Mouse (Mus musculus) adrenal gland, adult 18-20 months (tissue): ENCODE results near the gene Anxa6. TPM values are rescaled to one million over a fixed set of nuclear protein-coding genes. Genes with fewer than 3 reads are reported as not detected.

Experiments used
- DNase-seq, 2 experiments: peaks; one replicate each; pipeline ENCODE4 v3.0.0; 2021 to 2022; ENCODE audit warnings: low spot score in 2 of 2
- total RNA-seq, 2 experiments: library from RNA; stranded (reverse); gene quantifications; 1 replicate in 1 of 2; 2 replicates in 1 of 2; pipeline ENCODE4 v1.2.3; 2021

Anxa6 gene
- total RNA-seq, 2 experiments from 2014 or later: 123 to 197 TPM

- DNase-seq: no peak
Observed at GRCm38 (mm10) chr11:55031991-55032280, 1.3 kb downstream of the Anxa6 start.

GRCm38 (mm10) chr11:55031211-55031990 lies 1.8 kb downstream of the Anxa6 start:
- no peak for DNase-seq

GRCm38 (mm10) chr11:55028509-55028908 lies 4.7 kb downstream of the Anxa6 start:
- DNase-seq: no peak

GRCm38 (mm10) chr11:55027204-55027855 lies 5.9 kb downstream of the Anxa6 start:
- DNase-seq: no peak

- no peak for DNase-seq
Observed at GRCm38 (mm10) chr11:55025896-55026295, 7.3 kb downstream of the Anxa6 start.

GRCm38 (mm10) chr11:55023583-55023982 lies 9.7 kb downstream of the Anxa6 start:
- no peak for DNase-seq

GRCm38 (mm10) chr11:55023049-55023564 lies 10.1 kb downstream of the Anxa6 start:
- DNase-seq: peak; percentile 54 to 69

- DNase-seq: no peak
Observed at GRCm38 (mm10) chr11:55022508-55022907, 10.7 kb downstream of the Anxa6 start.

GRCm38 (mm10) chr11:55021859-55022258 lies 11.4 kb downstream of the Anxa6 start:
- DNase-seq: no peak

GRCm38 (mm10) chr11:55021458-55021857 lies 11.8 kb downstream of the Anxa6 start:
- DNase-seq: no peak

- no peak for DNase-seq
Observed at GRCm38 (mm10) chr11:55019711-55020110, 13.5 kb downstream of the Anxa6 start.

- DNase-seq: no peak
Observed at GRCm38 (mm10) chr11:55018034-55018433, 15.2 kb downstream of the Anxa6 start.

GRCm38 (mm10) chr11:55017201-55017600 lies 16.0 kb downstream of the Anxa6 start:
- no peak for DNase-seq

GRCm38 (mm10) chr11:55016758-55017157 lies 16.5 kb downstream of the Anxa6 start:
- DNase-seq: no peak

GRCm38 (mm10) chr11:55015831-55016241 lies 17.4 kb downstream of the Anxa6 start:
- DNase-seq: peak; percentile 49 to 52

- no peak for DNase-seq
Observed at GRCm38 (mm10) chr11:55015264-55015663, 18.0 kb downstream of the Anxa6 start.

GRCm38 (mm10) chr11:55013802-55014201 lies 19.4 kb downstream of the Anxa6 start:
- no peak for DNase-seq

GRCm38 (mm10) chr11:55012551-55013521 lies 20.4 kb downstream of the Anxa6 start:
- DNase-seq: no peak

GRCm38 (mm10) chr11:55011440-55011839 lies 21.8 kb downstream of the Anxa6 start:
- no peak for DNase-seq

- no peak for DNase-seq
Observed at GRCm38 (mm10) chr11:55008230-55008629, 25.0 kb downstream of the Anxa6 start.

- no peak for DNase-seq
Observed at GRCm38 (mm10) chr11:55005684-55006083, 27.6 kb downstream of the Anxa6 start.
